Mouse (Mus musculus) spleen, adult 2 months (tissue): ENCODE data around the gene Gm49721. TPM values are rescaled to one million over a fixed set of nuclear protein-coding genes. Genes with fewer than 3 reads are reported as not detected.
"Not testable (repeated sequence)": the region's sequence is repeated elsewhere in the genome, so short reads cannot be mapped to it uniquely, and the experiment has no call there.

Experiments used
- DNase-seq, 2 experiments: peaks; one replicate each; pipeline versions ENCODE4 v3.0.0 to v3.0.0-alpha.2; 2012 to 2021; ENCODE audit warnings: low spot score in 2 of 2, low read depth in 1 of 2
- H3K27ac ChIP-seq: fragments of 200-500 bp; 2 replicates; pipeline ENCODE4 v1.5.1; 2012; ENCODE audit warnings: low read length, inconsistent platforms; ENCODE audit not compliant: insufficient read depth
- H3K27me3 ChIP-seq: fragments of 200-500 bp; 2 replicates; pipeline ENCODE4 v1.6.1; 2012; ENCODE audit warnings: mild to moderate bottlenecking, moderate library complexity, low read length, inconsistent platforms; ENCODE audit not compliant: control insufficient read depth, insufficient read depth
- H3K36me3 ChIP-seq: fragments of 200-500 bp; 2 replicates; pipeline ENCODE4 v1.6.1; 2012; ENCODE audit warnings: mild to moderate bottlenecking, low read length, inconsistent platforms; ENCODE audit not compliant: control insufficient read depth, insufficient read depth
- H3K4me1 ChIP-seq: fragments of 200-500 bp; 2 replicates; pipeline ENCODE4 v1.6.1; 2011; ENCODE audit warnings: inconsistent platforms; ENCODE audit not compliant: control insufficient read depth, insufficient read depth, insufficient read length
- H3K4me3 ChIP-seq: fragments of 200-500 bp; 2 replicates; pipeline ENCODE4 v1.5.1; 2011; ENCODE audit warnings: mild to moderate bottlenecking, inconsistent platforms; ENCODE audit not compliant: insufficient read depth, insufficient read length; ENCODE audit errors: extremely low read depth
- WGBS: fragments of 180-500 bp; shearing (Covaris S2); methylation state at CpG from one replicate; pipeline ENCODE4 v1.1.7; 2018; 5-methylcytosine and 5-hydroxymethylcytosine counted together
- polyA plus RNA-seq: library from polyadenylated mRNA; depleted of rRNA; stranded (reverse); fragments of >200 nt; gene quantifications from 2 replicates; pipeline ENCODE4 v1.2.3, GENCODE M21; 2012

Gm49721 gene
- polyA plus RNA-seq, 1 experiment: not detected

- H3K27me3 ChIP-seq, H3K36me3 ChIP-seq: not testable (repeated sequence)
Observed at GRCm38 (mm10) chr17:6986118-6986517, 7.4 kb downstream of the Gm49721 start.

GRCm38 (mm10) chr17:6995504-6995903, 16.8 kb downstream of the Gm49721 start:
- not testable (repeated sequence) for H3K27ac ChIP-seq, H3K27me3 ChIP-seq, H3K36me3 ChIP-seq, H3K4me1 ChIP-seq, DNase-seq, H3K4me3 ChIP-seq
- WGBS: no CpG with 5 or more reads among the region's 6 CpGs

More at GRCm38 (mm10) chr17:6986118-6986517, 7.4 kb downstream of the Gm49721 start:
- 90% methylated on average over 1 of the region's 1 CpGs for WGBS
- not testable (repeated sequence) for DNase-seq, H3K4me1 ChIP-seq, H3K4me3 ChIP-seq, H3K27ac ChIP-seq

GRCm38 (mm10) chr17:6996826-6997225, 18.1 kb downstream of the Gm49721 start:
- not testable (repeated sequence) for H3K36me3 ChIP-seq
- WGBS: 88% methylated on average over 8 of the region's 8 CpGs

GRCm38 (mm10) chr17:6997778-6998490, 19.2 kb downstream of the Gm49721 start:
- H3K27me3 ChIP-seq, H3K4me1 ChIP-seq, DNase-seq, H3K27ac ChIP-seq, H3K4me3 ChIP-seq, H3K36me3 ChIP-seq: not testable (repeated sequence)
- WGBS: 80% methylated on average over 1 of the region's 7 CpGs

More at GRCm38 (mm10) chr17:6996826-6997225, 18.1 kb downstream of the Gm49721 start:
- H3K27me3 ChIP-seq, H3K27ac ChIP-seq, H3K4me1 ChIP-seq, H3K4me3 ChIP-seq, DNase-seq: not testable (repeated sequence)

- H3K27ac ChIP-seq, H3K27me3 ChIP-seq, H3K4me3 ChIP-seq, H3K4me1 ChIP-seq, DNase-seq, H3K36me3 ChIP-seq: not testable (repeated sequence)
- 91% methylated on average over 9 of the region's 12 CpGs for WGBS
Observed at GRCm38 (mm10) chr17:7001790-7002585, 23.3 kb downstream of the Gm49721 start.

GRCm38 (mm10) chr17:7003392-7003791, 24.7 kb downstream of the Gm49721 start:
- not testable (repeated sequence) for H3K4me3 ChIP-seq, H3K36me3 ChIP-seq, H3K27ac ChIP-seq, H3K27me3 ChIP-seq, DNase-seq, H3K4me1 ChIP-seq
- no CpG with 5 or more reads among the region's 3 CpGs for WGBS

- not testable (repeated sequence) for DNase-seq, H3K36me3 ChIP-seq, H3K27me3 ChIP-seq, H3K4me1 ChIP-seq, H3K4me3 ChIP-seq, H3K27ac ChIP-seq
- WGBS: 78% methylated on average over 3 of the region's 4 CpGs
Observed at GRCm38 (mm10) chr17:7005646-7006045, 26.9 kb downstream of the Gm49721 start.

GRCm38 (mm10) chr17:7008885-7009284, 30.2 kb downstream of the Gm49721 start:
- not testable (repeated sequence) for H3K36me3 ChIP-seq, H3K27me3 ChIP-seq, DNase-seq, H3K4me1 ChIP-seq, H3K4me3 ChIP-seq, H3K27ac ChIP-seq

GRCm38 (mm10) chr17:7009440-7009839, 30.7 kb downstream of the Gm49721 start:
- H3K4me1 ChIP-seq, DNase-seq, H3K27me3 ChIP-seq, H3K27ac ChIP-seq, H3K4me3 ChIP-seq, H3K36me3 ChIP-seq: not testable (repeated sequence)
- WGBS: no CpG with 5 or more reads among the region's 7 CpGs

- DNase-seq, H3K27ac ChIP-seq, H3K36me3 ChIP-seq, H3K4me3 ChIP-seq, H3K27me3 ChIP-seq, H3K4me1 ChIP-seq: not testable (repeated sequence)
- 11% methylated on average over 5 of the region's 9 CpGs for WGBS
Observed at GRCm38 (mm10) chr17:7009901-7010300, 31.2 kb downstream of the Gm49721 start.

- H3K4me1 ChIP-seq, H3K27me3 ChIP-seq, H3K27ac ChIP-seq, H3K36me3 ChIP-seq, H3K4me3 ChIP-seq, DNase-seq: not testable (repeated sequence)
- WGBS: no CpG with 5 or more reads among the region's 1 CpGs
Observed at GRCm38 (mm10) chr17:7014190-7014589, 35.5 kb downstream of the Gm49721 start.
